Mouse (Mus musculus): ENCODE results near the gene Pxylp1. TPM values are rescaled to one million over a fixed set of nuclear protein-coding genes. Genes with fewer than 3 reads are reported as not detected.
A peak's percentile ranks its signal among the peaks of the same experiment; 100 is the strongest.

Pxylp1 gene
- total and polyA plus RNA-seq, 2 experiments: 5.5 to 7.2 TPM

GRCm38 (mm10) chr9:96839376-96839775 is 53.1 kb downstream of the Pxylp1 start:
- no peaks in the 10 kb centered on the region for H3K27me3 ChIP-seq (ENCODE audit: control insufficient read depth, insufficient read depth, low read length)

GRCm38 (mm10) chr9:96838864-96839263 is 53.6 kb downstream of the Pxylp1 start:
- no peak overlapping the region for H3K9ac ChIP-seq (ENCODE audit: low read depth, low read length)
- no peaks in the 10 kb centered on the region for H3K79me2 ChIP-seq (ENCODE audit: control insufficient read depth, insufficient read depth, low read length)
- H3K27me3 ChIP-seq (ENCODE audit: control insufficient read depth, insufficient read depth, low read length): no peaks in the 10 kb centered on the region
- no peak for TF ChIP-seq POLR2A (IDR thresholded peaks at IDR 0.05; ENCODE audit: extremely low read depth, insufficient read depth, low read length)
- TF ChIP-seq CTCF (IDR thresholded peaks at IDR 0.05; ENCODE audit: low read depth, low read length): peak; percentile 47
- H3K4me1 ChIP-seq (ENCODE audit: control insufficient read depth, insufficient read depth, low read length): no peaks in the 10 kb centered on the region
- no peak overlapping the region for H3K4me3 ChIP-seq (ENCODE audit: insufficient read depth, low read depth, low read length)
- no peaks in the 10 kb centered on the region for H3K36me3 ChIP-seq (ENCODE audit: control insufficient read depth, insufficient read depth, low read length)
- no peak overlapping the region for H3K27ac ChIP-seq (replicated peaks; ENCODE audit: insufficient read depth, low read depth, low read length)
- 40% methylated on average over 10 of the region's 10 CpGs for whole genome bisulfite sequencing
- DNase-seq (ENCODE audit: extremely low read depth, low read depth, low spot score): peak; percentile 20

More at GRCm38 (mm10) chr9:96839376-96839775, 53.1 kb downstream of the Pxylp1 start:
- no peak overlapping the region for H3K4me3 ChIP-seq (ENCODE audit: insufficient read depth, low read depth, low read length)
- no peaks in the 10 kb centered on the region for H3K79me2 ChIP-seq (ENCODE audit: control insufficient read depth, insufficient read depth, low read length)
- 92% methylated on average over 5 of the region's 5 CpGs for WGBS
- no peaks in the 10 kb centered on the region for H3K4me1 ChIP-seq (ENCODE audit: control insufficient read depth, insufficient read depth, low read length)
- H3K36me3 ChIP-seq (ENCODE audit: control insufficient read depth, insufficient read depth, low read length): no peaks in the 10 kb centered on the region
- H3K27ac ChIP-seq (replicated peaks; ENCODE audit: insufficient read depth, low read depth, low read length): no peak overlapping the region
- H3K9ac ChIP-seq (ENCODE audit: low read depth, low read length): no peak overlapping the region
- TF ChIP-seq CTCF (IDR thresholded peaks at IDR 0.05; ENCODE audit: low read depth, low read length) (no peak), POLR2A (IDR thresholded peaks at IDR 0.05; ENCODE audit: extremely low read depth, insufficient read depth, low read length) (no peak)
- DNase-seq (ENCODE audit: extremely low read depth, low read depth, low spot score): no peak

- TF ChIP-seq POLR2A (IDR thresholded peaks at IDR 0.05; ENCODE audit: extremely low read depth, insufficient read depth, low read length) (no peak), CTCF (IDR thresholded peaks at IDR 0.05; ENCODE audit: low read depth, low read length) (no peak)
- no peaks in the 10 kb centered on the region for H3K79me2 ChIP-seq (ENCODE audit: control insufficient read depth, insufficient read depth, low read length)
- no peak overlapping the region for H3K4me3 ChIP-seq (ENCODE audit: insufficient read depth, low read depth, low read length)
- no peaks in the 10 kb centered on the region for H3K36me3 ChIP-seq (ENCODE audit: control insufficient read depth, insufficient read depth, low read length)
- WGBS: 85% methylated on average over 20 of the region's 20 CpGs
- no peaks in the 10 kb centered on the region for H3K4me1 ChIP-seq (ENCODE audit: control insufficient read depth, insufficient read depth, low read length)
- no peak overlapping the region for H3K27ac ChIP-seq (replicated peaks; ENCODE audit: insufficient read depth, low read depth, low read length)
- H3K27me3 ChIP-seq (ENCODE audit: control insufficient read depth, insufficient read depth, low read length): no peaks in the 10 kb centered on the region
- no peak for DNase-seq (ENCODE audit: extremely low read depth, low read depth, low spot score)
- no peak overlapping the region for H3K9ac ChIP-seq (ENCODE audit: low read depth, low read length)
These were observed 54.6 kb downstream of the Pxylp1 start for GRCm38 (mm10) chr9:96837781-96838420.

GRCm38 (mm10) chr9:96836984-96837383 is 55.5 kb downstream of the Pxylp1 start:
- H3K4me1 ChIP-seq (ENCODE audit: control insufficient read depth, insufficient read depth, low read length): no peaks in the 10 kb centered on the region
- H3K4me3 ChIP-seq (ENCODE audit: insufficient read depth, low read depth, low read length): no peak overlapping the region
- H3K9ac ChIP-seq (ENCODE audit: low read depth, low read length): no peak overlapping the region
- 71% methylated on average over 8 of the region's 8 CpGs for WGBS
- TF ChIP-seq POLR2A (IDR thresholded peaks at IDR 0.05; ENCODE audit: extremely low read depth, insufficient read depth, low read length): no peak
- H3K27me3 ChIP-seq (ENCODE audit: control insufficient read depth, insufficient read depth, low read length): no peaks in the 10 kb centered on the region
- H3K36me3 ChIP-seq (ENCODE audit: control insufficient read depth, insufficient read depth, low read length): no peaks in the 10 kb centered on the region
- DNase-seq (ENCODE audit: extremely low read depth, low read depth, low spot score): no peak
- no peak overlapping the region for H3K27ac ChIP-seq (replicated peaks; ENCODE audit: insufficient read depth, low read depth, low read length)
- H3K79me2 ChIP-seq (ENCODE audit: control insufficient read depth, insufficient read depth, low read length): no peaks in the 10 kb centered on the region

GRCm38 (mm10) chr9:96835374-96835921 is 57.0 kb downstream of the Pxylp1 start:
- no peak overlapping the region for H3K27ac ChIP-seq (replicated peaks; ENCODE audit: insufficient read depth, low read depth, low read length)
- DNase-seq (ENCODE audit: extremely low read depth, low read depth, low spot score): no peak
- no peak overlapping the region for H3K4me3 ChIP-seq (ENCODE audit: insufficient read depth, low read depth, low read length)
- H3K4me1 ChIP-seq (ENCODE audit: control insufficient read depth, insufficient read depth, low read length): no peaks in the 10 kb centered on the region
- no peaks in the 10 kb centered on the region for H3K36me3 ChIP-seq (ENCODE audit: control insufficient read depth, insufficient read depth, low read length)
- H3K79me2 ChIP-seq (ENCODE audit: control insufficient read depth, insufficient read depth, low read length): no peaks in the 10 kb centered on the region
- TF ChIP-seq POLR2A (IDR thresholded peaks at IDR 0.05; ENCODE audit: extremely low read depth, insufficient read depth, low read length): no peak
- TF ChIP-seq CTCF (IDR thresholded peaks at IDR 0.05; ENCODE audit: low read depth, low read length): no peak
- WGBS: 91% methylated on average over 6 of the region's 6 CpGs
- no peaks in the 10 kb centered on the region for H3K27me3 ChIP-seq (ENCODE audit: control insufficient read depth, insufficient read depth, low read length)
- no peak overlapping the region for H3K9ac ChIP-seq (ENCODE audit: low read depth, low read length)

- no peak for TF ChIP-seq POLR2A (IDR thresholded peaks at IDR 0.05; ENCODE audit: extremely low read depth, insufficient read depth, low read length)
- no peak for TF ChIP-seq CTCF (IDR thresholded peaks at IDR 0.05; ENCODE audit: low read depth, low read length)
- Histone ChIP-seq H3K27me3 (ENCODE audit: control insufficient read depth, insufficient read depth, low read length) (no peaks in the 10 kb centered on the region), H3K27ac (replicated peaks; ENCODE audit: insufficient read depth, low read depth, low read length) (no peak overlapping the region), H3K9ac (ENCODE audit: low read depth, low read length) (no peak overlapping the region), H3K36me3 (ENCODE audit: control insufficient read depth, insufficient read depth, low read length) (0 out of 2 replicates have a peak, but pooled peaks cover 2% of the 10 kb centered on the region), H3K4me3 (ENCODE audit: insufficient read depth, low read depth, low read length) (no peak overlapping the region), H3K79me2 (ENCODE audit: control insufficient read depth, insufficient read depth, low read length) (no peaks in the 10 kb centered on the region), H3K4me1 (ENCODE audit: control insufficient read depth, insufficient read depth, low read length) (no peaks in the 10 kb centered on the region)
- WGBS: 87% methylated on average over 5 of the region's 5 CpGs
- no peak for DNase-seq (ENCODE audit: extremely low read depth, low read depth, low spot score)
These were observed 58.9 kb downstream of the Pxylp1 start for GRCm38 (mm10) chr9:96833606-96834005.
